ENCODE assay signal across 7 mouse cellular contexts in the genomic region with DNA sequence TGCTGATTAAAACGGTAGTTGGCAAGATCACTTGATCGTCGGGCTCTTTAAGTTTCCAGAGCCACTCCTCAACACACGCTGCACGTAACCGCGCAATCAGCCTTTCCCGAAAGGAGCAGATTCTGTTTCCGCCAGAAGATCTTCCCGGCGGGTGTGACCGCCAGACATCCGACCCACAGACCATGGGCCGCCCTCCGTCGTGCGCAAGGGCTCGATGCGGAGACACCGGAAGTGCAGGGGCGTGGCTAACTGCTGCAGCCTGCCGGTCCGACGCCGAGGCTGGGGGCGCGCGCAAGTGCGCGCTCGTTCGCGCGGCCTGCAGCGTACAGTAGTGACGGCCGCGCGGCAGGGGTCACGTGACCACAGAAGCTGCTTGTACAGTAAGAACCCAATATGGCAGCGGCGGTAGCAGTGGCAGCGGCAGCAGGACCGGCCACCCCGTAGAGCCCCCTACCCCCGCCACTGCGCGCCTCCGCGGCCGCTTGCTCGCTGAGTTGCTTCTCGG. TPM values are rescaled to one million over a fixed set of nuclear protein-coding genes. Genes with fewer than 3 reads are reported as not detected.
DNase-seq lines count a peak whose midpoint lies in the region; ATAC-seq lines count a peak whose summit lies in the region.

A gene (plus strand): TSS at position 328 of the 505 bp plus-strand sequence.

- intact Hi-C loops in gastrocnemius, postnatal 36 days (cut with DNase I): loop anchor here (5.0 kb wide), 1 partner anchor 59 kb away; a partner anchor contains a TSS
- intact Hi-C loops in left cerebral cortex, postnatal 25 days (cut with DNase I): loop anchor here (2.0 kb wide), 3 partner anchors 62 to 146 kb away; a partner anchor contains a TSS

- H3K4me2 ChIP-seq in intestine, embryonic 15.5 days (replicated peaks): peak within 1 kb of the TSS; percentile 61

- ATAC-seq in intestine, embryonic 15.5 days: peak; percentile 94

- H3K27me3 ChIP-seq in intestine, embryonic 15.5 days (replicated peaks): no peaks in the 10 kb centered on the region
- no peaks in the 10 kb centered on the region for H3K27me3 ChIP-seq in midbrain, embryonic 10.5 days (ENCODE audit: low read depth, poor library complexity, severe bottlenecking)

- under 1% methylated on average over 53 of the region's 53 CpGs for WGBS in intestine, embryonic 15.5 days
- under 1% methylated on average over 53 of the region's 53 CpGs for WGBS in midbrain, embryonic 10.5 days

- peaks cover 4% of the 10 kb centered on the region; the same call in 1 of the 2 replicates for H3K36me3 ChIP-seq in intestine, embryonic 15.5 days
- peaks cover 26% of the 10 kb centered on the region for H3K36me3 ChIP-seq in midbrain, embryonic 10.5 days

- peak within 1 kb of the TSS; percentile 68 for H3K4me3 ChIP-seq in intestine, embryonic 15.5 days (replicated peaks)
- peak within 1 kb of the TSS; percentile 85 for H3K4me3 ChIP-seq in midbrain, embryonic 10.5 days

- peaks cover 5% of the 10 kb centered on the region; the same call in 1 of the 2 replicates for H3K4me1 ChIP-seq in intestine, embryonic 15.5 days (replicated peaks)
- peaks cover 18% of the 10 kb centered on the region for H3K4me1 ChIP-seq in midbrain, embryonic 10.5 days

- H3K9me3 ChIP-seq in intestine, embryonic 15.5 days: no peaks in the 10 kb centered on the region
- H3K9me3 ChIP-seq in midbrain, embryonic 10.5 days (replicated peaks): no peaks in the 10 kb centered on the region

- DNase-seq in adrenal gland, adult 2 months: peak; percentile 99
- DNase-seq in embryo, embryonic 11.5 days (ENCODE audit: low read depth, low spot score): peak; percentile 99
- peak; percentile 97 to 99 for DNase-seq in gastrocnemius, postnatal 36 days
- DNase-seq in left cerebral cortex, postnatal 25 days (ENCODE audit: low spot score in 2 of 2): peak; percentile 99
- peak; percentile 97 for DNase-seq in midbrain, embryonic 10.5 days (ENCODE audit: low spot score)
- DNase-seq in right cerebral cortex, postnatal 4 days: peak; percentile 99

- H3K9ac ChIP-seq in intestine, embryonic 15.5 days: peak within 1 kb of the TSS; percentile 83

- H3K27ac ChIP-seq in intestine, embryonic 15.5 days: peak within 1 kb of the TSS; percentile 97
- H3K27ac ChIP-seq in midbrain, embryonic 10.5 days (replicated peaks): peak within 1 kb of the TSS; percentile 96

RNA-seq across cellular contexts. Expression of the gene that starts here (rescaled TPM):
- 10 to 100 TPM; 29.9 to 40.4 TPM for total RNA-seq in adrenal gland, adult 2 months (2021)
- polyA plus RNA-seq in adrenal gland, adult 2 months (2012; rRNA removed): 6.4 and 6.7 TPM in 2 replicates
- 10 to 100 TPM; 13.8 to 17.4 TPM for total RNA-seq in gastrocnemius, postnatal 36 days (2021)
- polyA plus RNA-seq in intestine, embryonic 15.5 days (2015; fragmentation: Nextera tagmentation; extraction: Ambion mirVana): 18.6 and 18.9 TPM in 2 replicates
- total RNA-seq in left cerebral cortex, postnatal 25 days (2021): 10 to 100 TPM; 26.2 to 28.8 TPM
- polyA plus RNA-seq in midbrain, embryonic 10.5 days (2016; fragmentation: Nextera tagmentation; extraction: Ambion mirVana): 14.0 and 15.6 TPM in 2 replicates

Comparison
In these comparisons a context has a peak if more than half of its experiments do, and no peak if none do; other contexts are left out.
1. Peak in every context shown above with its lines: DNase-seq, ATAC-seq, H3K4me3 ChIP-seq and H3K27ac ChIP-seq.